Mouse (Mus musculus): ENCODE results near the gene Rbbp4. TPM values are rescaled to one million over a fixed set of nuclear protein-coding genes. Genes with fewer than 3 reads are reported as not detected.

Rbbp4 gene
- total and polyA plus RNA-seq, 3 experiments: 41.4 to 179 (median 73.3) TPM

GRCm38 (mm10) chr4:129286683-129287471 lies 48.3 kb downstream of the Rbbp4 start:
- no peaks in the 10 kb centered on the region for H3K36me3 ChIP-seq (replicated peaks in 1 of 2; ENCODE audit: control insufficient read depth in 1 of 2, insufficient read depth in 1 of 2, low read length in 1 of 2)
- no peak for DNase-seq (ENCODE audit: extremely low read depth)
- 0 out of 2 replicates have a peak overlapping the region, but pooled peaks have one; percentile 16 for H3K9ac ChIP-seq (ENCODE audit: insufficient read depth, low read depth)
- H3K4me3 ChIP-seq (replicated peaks in 1 of 3; ENCODE audit: low read depth in 2 of 3, low read length in 2 of 3, poor library complexity in 1 of 3): peak overlapping the region in 1 of 3 experiments; percentile 22
- H3K9me3 ChIP-seq (replicated peaks; ENCODE audit: low read length): no peaks in the 10 kb centered on the region
- H3K79me2 ChIP-seq (replicated peaks; ENCODE audit: control insufficient read depth, extremely low read depth, insufficient read depth, poor library complexity, severe bottlenecking): no peaks in the 10 kb centered on the region
- in situ Hi-C loops (cut with MboI; ENCODE audit: low pct_ligation_motif_present, low pct_unique_long_range_greater_than_20kb, low sequenced_read_pairs) (no loop called here), dilution Hi-C loops (cut with MboI; ENCODE audit: extremely low pct_ligation_motif_present, extremely low pct_unique_long_range_greater_than_20kb, low sequenced_read_pairs) (no loop called here)
- peaks cover 9% of the 10 kb centered on the region for H3K27me3 ChIP-seq (replicated peaks)
- H3K4me1 ChIP-seq (ENCODE audit: control insufficient read depth in 1 of 2, insufficient read depth in 2 of 2): peaks cover 3% of the 10 kb centered on the region in 2 experiments; a peak in 3 of 4 replicates
- peak overlapping the region; percentile 93 for H3K4me2 ChIP-seq (ENCODE audit: insufficient read depth, low read depth, poor library complexity, severe bottlenecking)
- TF ChIP-seq NRF1 (IDR thresholded peaks at IDR 0.05; ENCODE audit: low read depth, low read length) (no peak), UBTF (IDR thresholded peaks at IDR 0.05; ENCODE audit: low read depth, low read length) (no peak), IRF4 (IDR thresholded peaks at IDR 0.05; ENCODE audit: low read depth, low read length) (no peak), EP300 (IDR thresholded peaks at IDR 0.05; ENCODE audit: low read length) (no peak), HCFC1 (IDR thresholded peaks at IDR 0.05; ENCODE audit: low read depth, low read length) (no peak), E2F4 (IDR thresholded peaks at IDR 0.05; ENCODE audit: insufficient replicate concordance, low read depth, low read length) (no peak), MAX (IDR thresholded peaks at IDR 0.05; ENCODE audit: low read length) (no peak), USF1 (IDR thresholded peaks at IDR 0.05; ENCODE audit: low read depth, low read length) (no peak), JUND (conservative IDR thresholded peaks at IDR 0.05; ENCODE audit: low read depth, low read length) (no peak)
- no peak overlapping the region for H3K27ac ChIP-seq (ENCODE audit: insufficient read depth, low read depth)

- H3K4me2 ChIP-seq (ENCODE audit: insufficient read depth, low read depth, poor library complexity, severe bottlenecking): no peak overlapping the region
- no peak for TF ChIP-seq SIN3A (IDR thresholded peaks at IDR 0.05; ENCODE audit: low read length)
- TF ChIP-seq BHLHE40 (IDR thresholded peaks at IDR 0.05; ENCODE audit: low read depth, low read length): 0 out of 2 replicates have a peak, but pooled peaks have one; percentile 11
- dilution Hi-C loops (cut with MboI; ENCODE audit: extremely low pct_ligation_motif_present, extremely low pct_unique_long_range_greater_than_20kb, low sequenced_read_pairs): no loop called here
- H3K9me3 ChIP-seq (replicated peaks; ENCODE audit: low read length): no peaks in the 10 kb centered on the region
- in situ Hi-C loops (cut with MboI; ENCODE audit: low pct_ligation_motif_present, low pct_unique_long_range_greater_than_20kb, low sequenced_read_pairs): no loop called here
- no peak overlapping the region for H3K9ac ChIP-seq (ENCODE audit: insufficient read depth, low read depth)
- peaks cover 3% of the 10 kb centered on the region in 2 experiments; a peak in 3 of 4 replicates for H3K4me1 ChIP-seq (ENCODE audit: control insufficient read depth in 1 of 2, insufficient read depth in 2 of 2)
- no peak overlapping the region for H3K27ac ChIP-seq (ENCODE audit: insufficient read depth, low read depth)
- peaks cover 9% of the 10 kb centered on the region for H3K27me3 ChIP-seq (replicated peaks)
- H3K4me3 ChIP-seq (replicated peaks in 1 of 3; ENCODE audit: low read depth in 2 of 3, low read length in 2 of 3, poor library complexity in 1 of 3): no peak overlapping the region
- no peaks in the 10 kb centered on the region for H3K79me2 ChIP-seq (replicated peaks; ENCODE audit: control insufficient read depth, extremely low read depth, insufficient read depth, poor library complexity, severe bottlenecking)
- no peak for DNase-seq (ENCODE audit: extremely low read depth)
- no peaks in the 10 kb centered on the region for H3K36me3 ChIP-seq (replicated peaks in 1 of 2; ENCODE audit: control insufficient read depth in 1 of 2, insufficient read depth in 1 of 2, low read length in 1 of 2)
Observed at GRCm38 (mm10) chr4:129286001-129286682, 49.0 kb downstream of the Rbbp4 start.

All from CH12.LX (cell line).